Mouse (Mus musculus) Patski (cell line): ENCODE measurements around the gene Elac2. TPM values are rescaled to one million over a fixed set of nuclear protein-coding genes. Genes with fewer than 3 reads are reported as not detected.

Experiments
- ATAC-seq: fragments of 100-300 bp; one replicate; pipeline ENCODE4 v1.8.0; 2021
- CTCF ChIA-PET: fragments of 350-600 bp; sonication (Branson Sonifier 250); formaldehyde crosslinking; loops from one replicate; lab custom pipeline; 2022; ENCODE audit warnings: inconsistent platforms; lab: Charles Lee
- POLR2A ChIA-PET: fragments of 350-600 bp; sonication (Branson Sonifier 250); formaldehyde crosslinking; loops from one replicate; lab custom pipeline; 2022; ENCODE audit warnings: antibody characterized with exemption, inconsistent platforms; lab: Charles Lee
- DNase-seq: peaks from one replicate; pipeline ENCODE4 v3.0.0-alpha.2; 2011; ENCODE audit warnings: low read depth, low spot score
- H3K27me3 ChIP-seq: fragments of 371-371 bp; one replicate; pipeline ENCODE4 v1.5.1; 2021
- CTCF ChIP-seq: fragments of 100-300 bp; IDR thresholded peaks from one replicate; pipeline ENCODE4 v1.5.1; 2021
- in situ Hi-C: fragments of 300-500 bp; cut with MboI; formaldehyde crosslinking; loops from 3 replicates; pipeline ENCODE4 v1.11.1; 2018; ENCODE audit warnings: low pct_unique_long_range_greater_than_20kb, mixed read lengths
- polyA plus RNA-seq: library from polyadenylated mRNA; unstranded; gene quantifications from one replicate; pipeline ENCODE4 v1.2.3, GENCODE M21; 2021

Elac2 gene
- polyA plus RNA-seq, 1 experiment from 2014 or later, result 21.5 TPM

DNA sequence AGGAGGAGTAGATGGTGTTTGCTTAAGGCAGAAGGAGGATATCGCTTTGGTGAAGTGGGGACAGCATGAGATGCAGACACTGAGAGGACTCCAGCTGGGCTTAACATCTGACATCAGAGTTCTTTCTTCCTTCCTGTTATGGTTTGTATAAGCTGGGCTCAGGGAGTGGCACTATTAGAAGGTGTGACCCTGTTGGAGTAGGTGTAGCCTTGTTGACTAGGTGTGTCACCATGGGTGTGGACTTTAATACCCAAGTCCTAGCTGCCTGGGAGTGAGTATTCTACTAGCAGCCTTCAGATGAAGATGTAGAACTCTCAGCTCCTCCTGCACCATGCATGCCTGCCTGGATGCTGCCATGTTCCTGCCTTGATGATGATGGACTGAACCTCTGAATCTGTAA, 37.9 kb downstream of the Elac2 start:
- ATAC-seq (no peak), DNase-seq (no peak)
- in situ Hi-C loops, result no loop called here
- H3K27me3 ChIP-seq, result no peaks in the 10 kb centered on the region
- TF ChIP-seq CTCF, result no peak
- ChIA-PET CTCF (no interaction called here), POLR2A (no interaction called here)

DNA sequence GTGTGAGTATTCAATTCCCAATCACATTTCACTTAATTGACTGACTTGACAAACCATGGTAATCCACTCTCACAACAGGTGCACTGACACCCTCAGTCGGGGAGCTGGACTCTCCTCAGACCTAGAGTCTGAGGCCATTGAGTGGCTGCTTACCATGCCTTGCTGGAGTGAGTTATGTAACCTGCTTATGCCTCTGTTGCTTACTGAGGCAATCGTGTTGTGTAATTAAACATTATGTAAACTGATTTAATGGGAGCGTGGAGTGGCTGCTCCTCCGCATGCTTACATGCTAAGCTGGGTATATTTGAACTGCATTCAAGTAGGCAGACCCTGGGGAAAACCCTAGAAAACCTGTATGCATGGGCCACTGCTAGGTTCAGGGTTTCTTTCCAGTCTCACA, 41.9 kb downstream of the Elac2 start:
- H3K27me3 ChIP-seq, result no peaks in the 10 kb centered on the region
- POLR2A ChIA-PET, result no interaction called here
- ATAC-seq (no peak), DNase-seq (no peak)
- in situ Hi-C loops, result no loop called here
- CTCF ChIA-PET, result interaction anchor here (0.8 to 1.7 kb wide), 2 partner anchors 10 to 13 kb away, joined by 3 to 4 read pairs; no protein-coding TSS in a partner anchor
- TF ChIP-seq CTCF, result no peak

DNA sequence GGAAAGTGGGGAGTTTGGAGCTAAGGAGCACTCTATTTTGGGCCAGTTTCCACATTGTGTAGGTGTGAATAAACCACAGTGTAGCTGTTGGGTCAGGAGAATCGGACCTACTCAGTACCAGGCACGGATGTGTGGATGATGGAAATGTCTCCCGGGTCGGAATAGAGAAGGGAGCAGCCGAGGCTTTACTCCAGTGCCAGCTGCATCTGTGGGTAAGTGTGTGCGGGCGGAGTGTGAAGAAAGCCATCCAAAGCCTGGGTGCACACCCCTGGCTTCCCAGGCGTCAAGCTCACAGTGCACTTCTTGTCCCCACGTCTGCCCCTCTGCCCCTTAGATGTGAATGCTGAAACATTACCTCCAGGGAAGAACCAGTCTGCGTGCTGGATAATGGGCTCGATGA, 43.9 kb downstream of the Elac2 start:
- ChIA-PET CTCF (no interaction called here), POLR2A (no interaction called here)
- no peaks in the 10 kb centered on the region for H3K27me3 ChIP-seq
- ATAC-seq (no peak), DNase-seq (no peak)
- in situ Hi-C loops, result no loop called here
- no peak for TF ChIP-seq CTCF

GRCm38 (mm10) chr11:65028049-65028448, 49.2 kb downstream of the Elac2 start:
- in situ Hi-C loops, result no loop called here
- no peaks in the 10 kb centered on the region for H3K27me3 ChIP-seq
- CTCF ChIA-PET, result interaction anchor here (1.5 kb wide), 2 partner anchors 14 to 38 kb away, joined by 3 read pairs; no protein-coding TSS in a partner anchor
- TF ChIP-seq CTCF, result no peak
- no peak for DNase-seq
- ATAC-seq, result no peak
- POLR2A ChIA-PET, result no interaction called here

DNA sequence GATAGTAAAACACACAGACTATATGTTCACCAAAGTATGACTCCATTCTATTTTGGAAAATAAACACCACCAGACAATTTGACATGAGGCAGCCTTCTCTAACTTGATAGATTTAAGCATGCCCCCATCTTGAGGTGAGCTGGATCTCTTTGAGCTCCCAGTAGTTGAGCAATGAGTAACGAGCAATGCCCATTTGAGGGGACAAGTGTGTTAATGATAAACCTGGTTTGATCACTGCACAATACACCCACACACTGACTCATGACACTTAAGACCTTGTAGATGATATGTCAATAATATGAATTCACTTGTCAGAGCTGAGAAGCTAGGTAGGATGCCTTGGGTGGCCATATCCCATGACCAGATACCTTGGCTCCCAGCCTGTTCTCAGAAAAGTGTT, 51.4 kb downstream of the Elac2 start:
- no peaks in the 10 kb centered on the region for H3K27me3 ChIP-seq
- ChIA-PET POLR2A (no interaction called here), CTCF (interaction anchor here (0.8 kb wide), 1 partner anchor 9 kb away, joined by 3 read pairs; no protein-coding TSS in a partner anchor)
- peak; percentile 22 for ATAC-seq
- in situ Hi-C loops, result no loop called here
- DNase-seq, result peak; percentile 25
- TF ChIP-seq CTCF, result no peak

- no peak for ATAC-seq
- TF ChIP-seq CTCF, result no peak
- CTCF ChIA-PET, result no interaction called here
- DNase-seq, result no peak
- in situ Hi-C loops, result no loop called here
- H3K27me3 ChIP-seq, result no peaks in the 10 kb centered on the region
- POLR2A ChIA-PET, result interaction anchor here (1.7 kb wide), 1 partner anchor 13 kb away, joined by 4 read pairs; no protein-coding TSS in a partner anchor
These were observed 53.4 kb downstream of the Elac2 start for GRCm38 (mm10) chr11:65032221-65032620.

DNA sequence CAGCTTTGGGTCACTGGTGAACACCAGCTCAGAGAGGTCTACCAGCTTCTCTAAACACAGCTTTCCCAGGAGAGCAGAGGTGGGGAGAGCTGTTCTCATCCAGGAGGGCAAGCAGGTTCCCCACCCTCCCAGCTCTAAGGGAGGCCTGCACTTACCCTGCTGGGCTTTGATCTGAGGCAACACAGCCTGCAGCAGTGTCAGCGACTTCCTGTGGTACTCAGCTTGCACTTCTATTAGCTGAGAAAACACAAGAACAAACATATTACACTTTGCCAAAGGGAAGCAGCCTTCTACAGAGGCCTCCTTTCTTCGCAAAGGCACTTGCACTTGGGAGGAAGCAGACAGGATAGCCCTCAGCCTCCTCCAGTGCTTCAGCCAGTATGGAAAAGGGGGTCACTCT, 60.2 kb downstream of the Elac2 start:
- in situ Hi-C loops, result no loop called here
- no peaks in the 10 kb centered on the region for H3K27me3 ChIP-seq
- TF ChIP-seq CTCF, result no peak
- ATAC-seq, result no peak
- POLR2A ChIA-PET, result no interaction called here
- DNase-seq, result no peak
- CTCF ChIA-PET, result interaction anchor here (1.1 to 1.5 kb wide), 2 partner anchors 8 to 9 kb away, joined by 3 read pairs; no protein-coding TSS in a partner anchor

- in situ Hi-C loops, result no loop called here
- CTCF ChIA-PET, result interaction anchor here (1.5 kb wide), 1 partner anchor 8 kb away, joined by 3 read pairs; no protein-coding TSS in a partner anchor
- DNase-seq, result peak; percentile 25
These were observed 60.8 kb downstream of the Elac2 start for GRCm38 (mm10) chr11:65039517-65040095.

GRCm38 (mm10) chr11:65040556-65040955, 61.7 kb downstream of the Elac2 start:
- POLR2A ChIA-PET, result no interaction called here
- no peak for TF ChIP-seq CTCF
- H3K27me3 ChIP-seq, result no peaks in the 10 kb centered on the region

More at GRCm38 (mm10) chr11:65039517-65040095, 60.8 kb downstream of the Elac2 start:
- no peaks in the 10 kb centered on the region for H3K27me3 ChIP-seq
- POLR2A ChIA-PET, result no interaction called here
- no peak for TF ChIP-seq CTCF
- ATAC-seq, result peak; percentile 17

GRCm38 (mm10) chr11:65049090-65049489, 70.3 kb downstream of the Elac2 start:
- in situ Hi-C loops, result no loop called here
- no peak for ATAC-seq
- CTCF ChIA-PET, result interaction anchor here (2.8 kb wide), 1 partner anchor 12 kb away, joined by 8 read pairs; no protein-coding TSS in a partner anchor
- POLR2A ChIA-PET, result interaction anchor here (0.6 kb wide), 1 partner anchor 451 kb away, joined by 3 read pairs; no protein-coding TSS in a partner anchor
- DNase-seq, result no peak
- H3K27me3 ChIP-seq, result no peaks in the 10 kb centered on the region
- no peak for TF ChIP-seq CTCF

More at GRCm38 (mm10) chr11:65040556-65040955, 61.7 kb downstream of the Elac2 start:
- CTCF ChIA-PET, result interaction anchor here (1.5 kb wide), 1 partner anchor 9 kb away, joined by 3 read pairs; no protein-coding TSS in a partner anchor
- no peak for ATAC-seq
- in situ Hi-C loops, result no loop called here
- DNase-seq, result no peak

GRCm38 (mm10) chr11:65050819-65051218, 72.0 kb downstream of the Elac2 start:
- no peaks in the 10 kb centered on the region for H3K27me3 ChIP-seq
- TF ChIP-seq CTCF, result no peak
- ATAC-seq (no peak), DNase-seq (no peak)
- in situ Hi-C loops, result no loop called here
- ChIA-PET CTCF (interaction anchor here (2.8 kb wide), 1 partner anchor 10 kb away, joined by 8 read pairs; no protein-coding TSS in a partner anchor), POLR2A (no interaction called here)

Other genes starting within 250 kb of the Elac2 start
- not detected for gene 1700086D15Rik, start 180.9 kb downstream of the Elac2 start, polyA plus RNA-seq
- gene Arhgap44, start 183.9 kb downstream of the Elac2 start, polyA plus RNA-seq, result 13.1 TPM